Mouse (Mus musculus) neural tube, embryonic 10.5 days (tissue): ENCODE data around the gene Dusp19.
A peak's percentile ranks its signal among the peaks of the same experiment; 100 is the strongest.

ENCODE experiments used
- DNase-seq: peaks from one replicate; pipeline ENCODE4 v3.0.0-alpha.2; 2017; ENCODE audit warnings: low spot score; ENCODE audit errors: extremely low spot score

The Dusp19 gene

DNA sequence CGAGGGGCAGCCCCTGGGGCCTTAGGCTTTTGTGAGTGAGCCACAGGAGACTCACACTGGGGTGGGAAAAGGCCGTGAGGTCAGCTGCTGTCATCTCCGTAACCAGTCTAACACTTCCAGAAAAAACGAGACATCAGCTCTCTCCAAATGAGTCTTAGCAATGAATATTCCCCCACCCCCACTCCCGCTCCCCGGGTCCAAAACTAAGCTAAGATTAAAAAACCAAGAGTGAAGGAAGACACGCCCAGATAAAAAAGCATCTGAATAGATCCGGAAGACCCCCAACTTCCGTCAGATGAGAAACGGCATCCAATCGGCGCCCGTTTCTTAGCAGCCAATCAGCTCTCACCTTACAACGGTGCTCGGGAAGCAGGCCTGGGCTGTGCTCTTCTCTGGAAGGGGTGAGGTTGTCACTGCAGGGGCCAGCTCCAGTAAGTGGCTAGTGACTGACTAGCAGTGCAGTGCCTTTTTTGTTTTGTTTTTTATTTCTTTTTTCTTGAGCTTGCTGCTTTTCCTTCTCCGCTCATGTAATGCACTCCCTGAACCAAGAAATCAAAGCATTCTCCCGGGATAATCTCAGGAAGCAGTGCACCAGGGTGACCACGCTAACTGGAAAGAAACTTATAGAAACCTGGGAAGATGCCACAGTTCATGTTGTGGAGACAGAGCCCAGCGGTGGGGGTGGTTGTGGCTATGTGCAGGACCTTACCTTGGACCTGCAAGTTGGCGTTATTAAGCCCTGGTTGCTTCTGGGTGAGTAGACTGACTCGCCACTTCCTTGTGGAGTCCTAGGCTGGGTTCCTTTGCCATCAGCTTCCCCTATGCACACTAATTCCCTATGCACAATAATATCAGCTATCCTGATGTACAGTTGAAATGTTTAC lies at the start of gene Dusp19, which contains the start of gene Nup35:
Gene Dusp19, plus strand, starts transcription at position 192 of the 884 bp plus-strand sequence.
Gene Nup35, plus strand, starts transcription at position 383 of the 884 bp plus-strand sequence.
- peak; percentile 88 for DNase-seq

DNA sequence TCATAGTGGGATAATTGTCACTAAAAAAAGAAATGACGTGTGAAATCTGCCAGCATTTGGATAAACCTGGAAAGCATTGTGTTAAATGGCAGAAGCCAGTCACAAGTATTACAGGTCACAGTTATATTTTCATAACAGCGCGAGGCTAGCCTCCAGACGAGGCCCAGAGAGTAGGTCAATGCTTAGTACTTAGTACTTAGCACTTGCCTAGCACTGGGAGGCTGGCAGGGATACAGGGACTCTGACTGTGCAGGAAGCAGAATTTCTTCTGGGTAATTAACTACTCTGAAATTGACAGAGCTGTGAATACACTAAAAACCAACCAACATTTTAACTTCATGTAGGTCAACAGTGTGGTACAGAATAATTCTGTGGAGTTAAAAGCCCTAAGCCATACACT lies 49.4 kb upstream of the Dusp19 start:
- no peak for DNase-seq

GRCm38 (mm10) chr2:80570656-80571055 lies 46.2 kb upstream of the Dusp19 start:
- no peak for DNase-seq

GRCm38 (mm10) chr2:80577286-80577685 lies 39.6 kb upstream of the Dusp19 start:
- no peak for DNase-seq

DNA sequence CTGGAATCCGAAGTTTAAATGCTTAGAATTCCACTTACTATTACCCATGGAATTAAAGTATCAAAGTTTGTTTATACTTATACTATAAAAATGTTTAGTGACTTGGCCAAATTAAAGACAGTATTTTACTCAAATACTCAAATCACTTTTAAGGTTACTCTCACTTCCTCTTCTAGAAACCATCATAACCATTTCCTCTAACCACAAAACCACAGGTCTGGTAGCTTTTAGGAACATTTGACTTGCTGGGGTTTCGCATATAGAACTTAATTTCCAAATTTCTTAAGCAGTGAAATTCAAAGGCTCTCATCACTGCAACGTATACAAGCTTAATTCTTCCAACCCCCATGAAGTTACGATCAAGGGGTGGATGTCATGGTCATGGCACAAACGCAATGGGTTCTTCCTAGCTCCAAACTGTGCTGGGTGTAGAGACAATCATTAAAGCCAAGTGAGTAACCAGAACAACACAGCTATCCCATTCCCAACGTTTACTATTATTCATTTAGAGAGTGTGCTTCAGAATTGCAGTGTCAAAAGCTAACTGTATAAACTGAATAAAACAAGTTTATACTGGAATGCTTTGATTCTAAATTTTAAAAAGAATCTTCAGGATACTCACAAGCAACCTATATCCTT lies 37.5 kb upstream of the Dusp19 start:
- DNase-seq = no peak

DNA sequence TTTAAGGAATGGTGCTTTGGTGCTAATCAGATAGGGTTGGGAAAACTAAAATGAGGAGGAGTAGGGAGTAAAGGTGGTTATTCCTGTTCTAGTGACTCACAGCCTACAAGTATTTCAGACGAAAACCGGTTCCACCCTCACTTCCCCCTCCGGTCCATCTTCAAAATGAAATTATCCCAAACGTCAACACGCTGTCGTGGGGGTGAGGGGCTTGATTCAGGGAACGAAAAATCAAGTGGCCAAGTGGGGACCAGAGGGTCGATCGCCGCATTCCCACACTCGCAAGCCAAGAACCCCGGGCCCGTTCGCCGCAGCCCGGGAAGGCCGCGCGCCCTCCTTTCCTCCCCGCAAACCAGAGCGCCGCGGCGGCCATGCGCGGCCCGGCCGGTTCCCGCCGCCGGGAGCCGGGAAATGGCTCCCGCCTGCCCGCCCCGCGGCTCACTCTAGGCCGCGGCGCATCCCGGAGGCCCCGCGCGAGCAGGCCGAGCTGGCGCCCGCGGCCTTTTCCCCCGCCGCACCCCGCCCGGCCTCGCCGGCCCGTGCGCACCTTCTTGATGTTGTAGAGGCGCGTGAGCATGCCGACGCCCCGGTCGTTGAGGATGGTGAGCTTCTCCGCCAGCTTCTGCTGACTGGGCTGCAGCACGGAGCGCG lies 36.4 kb upstream of the Dusp19 start:
- DNase-seq = peak; percentile 63

DNA sequence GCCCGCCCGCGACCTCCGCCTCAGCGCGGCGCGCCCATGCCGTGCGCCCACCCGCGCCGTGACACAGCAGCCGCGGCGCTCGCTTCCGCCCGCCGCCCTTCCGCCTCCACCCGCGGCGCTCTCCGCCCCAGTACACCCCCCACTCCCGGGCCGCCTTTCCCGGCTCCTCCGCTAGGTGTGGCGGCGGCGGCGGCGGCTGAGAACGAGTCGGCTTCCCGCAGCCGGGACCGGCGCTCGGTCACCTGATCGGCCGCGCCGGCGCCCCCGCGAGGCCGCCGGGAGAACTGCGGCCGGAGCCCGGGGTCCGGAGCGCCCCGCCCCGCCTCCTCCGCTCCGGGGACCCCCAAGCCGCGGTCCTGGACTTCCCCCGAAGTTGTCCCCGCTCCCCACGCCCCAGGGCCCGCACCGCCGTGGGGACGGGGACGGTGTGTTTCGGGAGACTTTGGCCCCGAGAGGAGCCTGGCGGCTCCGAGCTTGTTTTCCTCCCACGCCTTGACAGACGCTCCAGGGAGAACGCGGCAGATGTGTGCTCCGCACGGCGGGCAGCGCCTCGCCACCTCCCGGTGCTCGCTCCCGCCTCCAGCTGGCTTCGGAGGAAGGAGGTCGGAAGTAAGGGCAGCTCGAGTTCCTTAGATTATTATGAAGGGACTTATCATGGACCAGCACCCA lies 35.7 kb upstream of the Dusp19 start, which contains the start of gene Nckap1:
Gene Nckap1, minus strand, starts transcription at position 338 of the 669 bp plus-strand sequence.
- DNase-seq = peak; percentile 91

DNA sequence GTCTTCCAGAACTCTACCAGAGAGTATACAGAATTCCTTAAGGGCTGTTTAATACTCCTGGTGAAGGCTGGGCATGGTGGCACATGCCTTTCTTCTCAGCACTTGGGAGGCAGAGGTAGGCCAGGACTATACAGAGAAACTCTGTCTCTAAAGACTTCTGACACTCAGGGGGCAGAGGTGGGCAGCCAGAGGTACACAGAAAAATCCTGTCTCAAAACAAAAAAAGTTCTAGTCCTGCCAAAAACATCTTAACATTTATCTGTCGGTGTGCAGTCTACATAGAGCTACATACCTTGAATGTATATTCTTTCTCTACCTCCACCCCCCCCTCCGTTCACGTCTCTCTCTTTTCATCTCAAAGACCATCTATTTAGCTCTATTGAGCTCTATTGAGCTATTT lies 34.5 kb upstream of the Dusp19 start:
- DNase-seq = no peak

DNA sequence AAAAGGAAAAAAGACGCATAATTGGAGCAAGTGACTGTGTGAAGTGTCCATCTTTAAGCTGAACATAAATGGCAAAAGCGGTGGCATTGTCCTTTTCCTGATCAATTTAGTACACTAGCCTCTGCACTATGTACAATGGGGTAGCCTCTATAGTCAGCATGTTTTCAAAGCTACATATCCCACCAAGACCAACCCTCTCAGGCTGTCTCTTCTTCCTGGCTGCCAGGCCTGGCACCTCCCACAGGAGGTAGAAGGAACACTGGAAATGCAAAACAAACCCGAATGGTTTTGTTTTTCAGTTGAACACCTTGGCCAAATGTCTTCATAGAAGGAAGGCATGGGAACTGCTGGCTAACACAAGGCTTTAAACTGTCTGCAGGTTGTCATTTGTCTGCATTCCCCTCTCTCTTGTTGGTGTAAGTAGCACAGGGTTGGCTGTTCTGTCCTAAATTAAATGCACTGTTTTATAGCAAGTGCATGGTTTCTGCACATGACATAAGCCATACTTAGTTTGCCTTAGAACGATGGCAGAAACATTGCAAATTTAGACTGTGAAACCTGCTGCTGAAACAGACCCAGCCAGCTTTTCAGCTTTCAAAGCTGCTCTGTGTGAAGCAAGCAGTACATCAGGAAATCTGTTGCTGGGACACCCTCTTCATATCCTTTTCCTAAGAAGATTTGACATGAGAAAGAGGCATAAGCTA lies 22.5 kb upstream of the Dusp19 start:
- DNase-seq = no peak

DNA sequence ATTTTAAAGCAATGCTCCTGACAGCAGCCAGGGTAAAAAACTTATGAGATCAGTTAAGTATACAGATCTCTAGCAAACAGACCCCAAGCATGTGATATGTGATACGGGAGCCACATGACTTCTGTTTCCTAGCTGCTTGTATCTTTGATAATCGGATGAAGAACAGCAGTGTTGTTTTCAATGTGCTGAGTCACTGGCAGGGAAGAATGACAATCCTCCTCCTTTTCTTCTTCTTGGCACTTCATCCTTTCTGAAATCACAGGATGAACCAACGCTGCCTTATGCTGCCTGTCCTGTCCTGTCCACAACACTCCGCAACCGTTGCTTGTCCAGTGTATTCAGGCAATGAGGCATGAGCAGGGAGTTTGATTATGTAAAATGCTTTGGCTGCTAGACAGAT lies 19.9 kb upstream of the Dusp19 start:
- no peak for DNase-seq

GRCm38 (mm10) chr2:80599850-80600249 lies 17.0 kb upstream of the Dusp19 start:
- no peak for DNase-seq

- no peak for DNase-seq
These were observed 16.2 kb upstream of the Dusp19 start for GRCm38 (mm10) chr2:80600611-80601010.

DNA sequence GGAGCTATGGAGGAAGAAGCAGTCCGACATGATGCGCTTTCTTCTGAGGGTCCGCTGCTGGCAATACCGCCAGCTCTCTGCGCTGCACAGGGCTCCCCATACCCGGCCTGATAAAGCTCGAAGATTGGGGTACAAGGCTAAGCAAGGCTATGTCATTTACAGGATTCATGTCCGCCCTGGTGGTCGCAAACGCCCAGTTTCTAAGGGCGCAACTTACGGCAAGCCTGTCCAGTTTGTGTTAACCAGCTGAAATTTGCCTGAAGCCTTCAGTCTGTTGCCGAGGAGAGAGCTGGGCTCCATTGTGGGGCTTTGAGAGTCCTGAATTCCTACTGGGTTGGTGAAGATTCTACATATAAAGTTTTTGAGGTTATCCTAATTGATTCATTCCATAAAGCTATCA lies 14.1 kb upstream of the Dusp19 start:
- DNase-seq = no peak

GRCm38 (mm10) chr2:80603771-80604426 lies 12.9 kb upstream of the Dusp19 start:
- DNase-seq = no peak

GRCm38 (mm10) chr2:80612286-80612685 lies 4.6 kb upstream of the Dusp19 start:
- no peak for DNase-seq

- no peak for DNase-seq
These were observed 4.0 kb upstream of the Dusp19 start for GRCm38 (mm10) chr2:80612796-80613195.

DNA sequence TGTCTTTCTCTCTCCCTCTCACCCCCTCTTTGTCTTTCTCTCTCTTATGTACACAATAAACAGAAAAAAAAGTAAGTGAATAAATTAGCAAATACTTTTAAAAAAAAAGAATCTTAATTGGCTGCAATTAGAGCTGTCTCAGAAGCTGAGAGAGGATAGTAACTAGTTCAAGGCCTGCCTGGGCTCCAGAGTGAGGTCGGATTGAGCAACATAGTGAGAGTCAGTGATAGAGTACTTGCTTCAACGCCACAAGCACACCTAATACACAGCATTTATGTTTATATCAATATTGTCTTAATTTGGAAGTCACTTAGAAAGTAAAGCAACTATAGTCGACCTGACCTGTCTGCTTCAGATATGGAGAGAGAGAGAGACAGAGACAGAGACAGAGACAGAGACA lies 2.1 kb downstream of the Dusp19 start:
- no peak for DNase-seq

GRCm38 (mm10) chr2:80621921-80622320 lies 5.1 kb downstream of the Dusp19 start:
- DNase-seq = no peak

- no peak for DNase-seq
These were observed 7.7 kb downstream of the Dusp19 start for GRCm38 (mm10) chr2:80624523-80624922.

DNA sequence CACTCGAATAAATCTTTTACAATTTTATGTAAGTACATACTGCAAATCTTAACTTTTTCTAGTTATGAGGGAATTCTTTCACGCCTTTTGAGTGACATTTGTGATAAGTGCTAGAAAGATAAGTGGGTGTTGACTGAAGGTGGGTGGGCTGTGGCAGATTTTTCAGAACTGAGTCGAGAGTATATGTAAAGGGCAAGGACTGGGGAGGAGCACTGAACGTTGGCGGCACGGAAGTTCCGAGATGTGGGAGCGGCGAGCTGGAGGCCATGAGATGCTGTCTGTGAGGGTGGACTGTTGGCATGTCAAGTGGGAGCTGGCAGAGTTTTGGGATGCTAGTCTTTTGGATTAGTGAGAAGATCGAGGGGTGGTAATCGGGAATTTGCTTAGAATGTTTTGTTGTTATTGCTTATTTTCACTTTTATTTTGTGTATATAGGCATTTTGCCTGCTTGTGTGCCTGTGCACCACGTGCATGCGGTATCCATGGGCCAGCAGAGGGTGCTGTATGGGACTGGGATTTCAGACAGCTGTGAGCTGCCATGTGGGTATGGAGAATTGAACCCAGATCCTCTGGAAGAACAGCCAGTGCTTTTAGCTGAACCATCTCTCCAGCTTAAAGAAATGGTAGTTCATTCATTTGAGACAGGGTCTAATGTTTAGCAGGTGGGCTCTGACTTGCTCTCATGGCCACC lies 15.6 kb downstream of the Dusp19 start:
- no peak for DNase-seq
